Mouse (Mus musculus): ENCODE results near the gene Cmtm7. TPM values are rescaled to one million over a fixed set of nuclear protein-coding genes. Genes with fewer than 3 reads are reported as not detected.

Cmtm7 gene
- 64.6 and 75.0 TPM in 2 replicates for polyA plus RNA-seq (2014; fragmentation: Nextera tagmentation; extraction: Ambion mirVana)

- WGBS: under 1% methylated on average over 53 of the region's 54 CpGs
- peak; percentile 78 for ATAC-seq (replicated peaks; ENCODE audit: insufficient number of reproducible peaks, low FRiP score, low TSS enrichment, low read depth)
Measured at GRCm38 (mm10) chr9:114781526-114782212, at the start of gene Cmtm7. Gene Cmtm7, minus strand, starts transcription at chr9:114781856.

DNA sequence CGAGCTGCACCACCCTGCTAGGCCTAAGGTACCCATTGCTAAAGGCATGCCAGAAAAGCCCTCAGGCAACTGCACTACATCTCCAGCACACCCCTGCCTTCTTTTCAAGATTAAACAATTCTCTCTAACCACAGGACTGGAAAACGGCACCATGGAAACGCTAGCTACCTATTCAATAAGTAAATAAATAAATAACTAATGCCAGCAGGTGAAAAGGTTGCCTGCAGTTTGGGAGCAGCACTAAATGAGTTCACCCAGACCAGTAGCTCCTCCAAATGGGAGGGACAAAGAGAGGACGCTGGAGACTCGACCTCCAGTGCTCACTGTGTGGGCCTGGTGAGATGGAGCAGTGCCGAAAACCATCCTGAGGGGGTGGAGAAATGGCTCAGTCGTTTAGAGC lies 48.7 kb upstream of the Cmtm7 start:
- no peaks in the 10 kb centered on the region for H3K9me3 ChIP-seq (replicated peaks; ENCODE audit: control insufficient read depth, low read length)
- no peak overlapping the region for H3K4me2 ChIP-seq (ENCODE audit: low read depth, low read length)
- 48% methylated on average over 7 of the region's 7 CpGs for WGBS
- no peaks in the 10 kb centered on the region for H3K27me3 ChIP-seq (ENCODE audit: control insufficient read depth, insufficient read depth, low read length)
- H3K4me1 ChIP-seq (ENCODE audit: control insufficient read depth, insufficient read depth, low read length): no peaks in the 10 kb centered on the region
- ATAC-seq (replicated peaks; ENCODE audit: insufficient number of reproducible peaks, low FRiP score, low TSS enrichment, low read depth) (no peak), DNase-seq (ENCODE audit: low spot score) (no peak)
- H3K9ac ChIP-seq (replicated peaks; ENCODE audit: low read length): no peak overlapping the region
- no peak overlapping the region for H3K4me3 ChIP-seq (ENCODE audit: low read depth, low read length)
- no peaks in the 10 kb centered on the region for H3K36me3 ChIP-seq (replicated peaks; ENCODE audit: control insufficient read depth, insufficient read depth, low read depth, low read length)
- no peak overlapping the region for H3K27ac ChIP-seq (replicated peaks; ENCODE audit: low read depth, low read length)

More at GRCm38 (mm10) chr9:114781526-114782212, at the start of gene Cmtm7:
- peak within 1 kb of the TSS; percentile 96 for H3K4me2 ChIP-seq (ENCODE audit: low read depth, low read length)
- peak within 1 kb of the TSS; percentile 86 for H3K9ac ChIP-seq (replicated peaks; ENCODE audit: low read length)
- no peaks in the 10 kb centered on the region for H3K4me1 ChIP-seq (ENCODE audit: control insufficient read depth, insufficient read depth, low read length)
- peak; percentile 73 for DNase-seq (ENCODE audit: low spot score)
- no peaks in the 10 kb centered on the region for H3K36me3 ChIP-seq (replicated peaks; ENCODE audit: control insufficient read depth, insufficient read depth, low read depth, low read length)
- H3K4me3 ChIP-seq (ENCODE audit: low read depth, low read length): peak within 1 kb of the TSS; percentile 64
- peak within 1 kb of the TSS; percentile 61 for H3K27ac ChIP-seq (replicated peaks; ENCODE audit: low read depth, low read length)
- H3K9me3 ChIP-seq (replicated peaks; ENCODE audit: control insufficient read depth, low read length): no peaks in the 10 kb centered on the region
- no peaks in the 10 kb centered on the region for H3K27me3 ChIP-seq (ENCODE audit: control insufficient read depth, insufficient read depth, low read length)

GRCm38 (mm10) chr9:114829669-114830068 lies 48.0 kb upstream of the Cmtm7 start:
- Histone ChIP-seq H3K36me3 (replicated peaks; ENCODE audit: control insufficient read depth, insufficient read depth, low read depth, low read length) (no peaks in the 10 kb centered on the region), H3K4me1 (ENCODE audit: control insufficient read depth, insufficient read depth, low read length) (no peaks in the 10 kb centered on the region), H3K4me2 (ENCODE audit: low read depth, low read length) (no peak overlapping the region), H3K9me3 (replicated peaks; ENCODE audit: control insufficient read depth, low read length) (no peaks in the 10 kb centered on the region), H3K4me3 (ENCODE audit: low read depth, low read length) (no peak overlapping the region), H3K9ac (replicated peaks; ENCODE audit: low read length) (no peak overlapping the region), H3K27ac (replicated peaks; ENCODE audit: low read depth, low read length) (no peak overlapping the region), H3K27me3 (ENCODE audit: control insufficient read depth, insufficient read depth, low read length) (no peaks in the 10 kb centered on the region)
- DNase-seq (ENCODE audit: low spot score): no peak
- 92% methylated on average over 8 of the region's 8 CpGs for WGBS
- no peak for ATAC-seq (replicated peaks; ENCODE audit: insufficient number of reproducible peaks, low FRiP score, low TSS enrichment, low read depth)

- DNase-seq (ENCODE audit: low spot score) (no peak), ATAC-seq (replicated peaks; ENCODE audit: insufficient number of reproducible peaks, low FRiP score, low TSS enrichment, low read depth) (no peak)
- no peaks in the 10 kb centered on the region for H3K4me1 ChIP-seq (ENCODE audit: control insufficient read depth, insufficient read depth, low read length)
- no peak overlapping the region for H3K4me3 ChIP-seq (ENCODE audit: low read depth, low read length)
- no peaks in the 10 kb centered on the region for H3K9me3 ChIP-seq (replicated peaks; ENCODE audit: control insufficient read depth, low read length)
- H3K4me2 ChIP-seq (ENCODE audit: low read depth, low read length): no peak overlapping the region
- no peak overlapping the region for H3K9ac ChIP-seq (replicated peaks; ENCODE audit: low read length)
- no peaks in the 10 kb centered on the region for H3K36me3 ChIP-seq (replicated peaks; ENCODE audit: control insufficient read depth, insufficient read depth, low read depth, low read length)
- H3K27me3 ChIP-seq (ENCODE audit: control insufficient read depth, insufficient read depth, low read length): no peaks in the 10 kb centered on the region
- WGBS: 95% methylated on average over 6 of the region's 6 CpGs
- H3K27ac ChIP-seq (replicated peaks; ENCODE audit: low read depth, low read length): no peak overlapping the region
Measured at GRCm38 (mm10) chr9:114828377-114828776, 46.7 kb upstream of the Cmtm7 start.

- Histone ChIP-seq H3K9ac (replicated peaks; ENCODE audit: low read length) (no peak overlapping the region), H3K4me2 (ENCODE audit: low read depth, low read length) (no peak overlapping the region), H3K4me1 (ENCODE audit: control insufficient read depth, insufficient read depth, low read length) (no peaks in the 10 kb centered on the region), H3K27ac (replicated peaks; ENCODE audit: low read depth, low read length) (no peak overlapping the region), H3K9me3 (replicated peaks; ENCODE audit: control insufficient read depth, low read length) (no peaks in the 10 kb centered on the region), H3K27me3 (ENCODE audit: control insufficient read depth, insufficient read depth, low read length) (no peaks in the 10 kb centered on the region), H3K4me3 (ENCODE audit: low read depth, low read length) (no peak overlapping the region), H3K36me3 (replicated peaks; ENCODE audit: control insufficient read depth, insufficient read depth, low read depth, low read length) (no peaks in the 10 kb centered on the region)
- 51% methylated on average over 1 of the region's 1 CpGs for WGBS
- ATAC-seq (replicated peaks; ENCODE audit: insufficient number of reproducible peaks, low FRiP score, low TSS enrichment, low read depth) (no peak), DNase-seq (ENCODE audit: low spot score) (no peak)
Measured at GRCm38 (mm10) chr9:114827242-114827852, 45.7 kb upstream of the Cmtm7 start.

DNA sequence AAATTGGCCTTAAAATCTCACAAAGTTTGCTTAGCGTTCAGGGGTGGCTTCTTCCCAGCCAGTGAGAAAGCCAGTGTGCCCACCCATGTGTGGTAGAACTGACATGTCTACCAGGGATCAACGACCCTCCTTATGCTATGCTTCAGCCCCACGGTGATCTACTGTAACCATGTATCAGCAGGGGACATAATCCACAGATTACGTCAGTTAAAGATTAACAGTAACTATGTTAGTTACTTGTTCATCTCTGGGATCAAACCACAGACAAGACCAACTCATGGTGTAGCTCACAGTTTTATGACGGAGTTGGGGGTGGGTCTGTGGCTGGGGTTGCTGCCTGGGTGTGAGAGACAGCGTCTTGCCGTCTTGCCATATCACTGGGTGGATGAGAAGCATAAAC lies 42.5 kb upstream of the Cmtm7 start:
- H3K4me2 ChIP-seq (ENCODE audit: low read depth, low read length): no peak overlapping the region
- H3K4me3 ChIP-seq (ENCODE audit: low read depth, low read length): no peak overlapping the region
- WGBS: 95% methylated on average over 7 of the region's 7 CpGs
- H3K9ac ChIP-seq (replicated peaks; ENCODE audit: low read length): no peak overlapping the region
- H3K36me3 ChIP-seq (replicated peaks; ENCODE audit: control insufficient read depth, insufficient read depth, low read depth, low read length): no peaks in the 10 kb centered on the region
- no peak overlapping the region for H3K27ac ChIP-seq (replicated peaks; ENCODE audit: low read depth, low read length)
- no peak for ATAC-seq (replicated peaks; ENCODE audit: insufficient number of reproducible peaks, low FRiP score, low TSS enrichment, low read depth)
- H3K27me3 ChIP-seq (ENCODE audit: control insufficient read depth, insufficient read depth, low read length): no peaks in the 10 kb centered on the region
- no peak for DNase-seq (ENCODE audit: low spot score)
- no peaks in the 10 kb centered on the region for H3K9me3 ChIP-seq (replicated peaks; ENCODE audit: control insufficient read depth, low read length)
- no peaks in the 10 kb centered on the region for H3K4me1 ChIP-seq (ENCODE audit: control insufficient read depth, insufficient read depth, low read length)

- H3K27ac ChIP-seq (replicated peaks; ENCODE audit: low read depth, low read length): no peak overlapping the region
- DNase-seq (ENCODE audit: low spot score): no peak
- no peak overlapping the region for H3K4me3 ChIP-seq (ENCODE audit: low read depth, low read length)
- H3K4me2 ChIP-seq (ENCODE audit: low read depth, low read length): no peak overlapping the region
- H3K9ac ChIP-seq (replicated peaks; ENCODE audit: low read length): no peak overlapping the region
- no peaks in the 10 kb centered on the region for H3K9me3 ChIP-seq (replicated peaks; ENCODE audit: control insufficient read depth, low read length)
- no peaks in the 10 kb centered on the region for H3K27me3 ChIP-seq (ENCODE audit: control insufficient read depth, insufficient read depth, low read length)
- H3K36me3 ChIP-seq (replicated peaks; ENCODE audit: control insufficient read depth, insufficient read depth, low read depth, low read length): no peaks in the 10 kb centered on the region
- H3K4me1 ChIP-seq (ENCODE audit: control insufficient read depth, insufficient read depth, low read length): no peaks in the 10 kb centered on the region
- ATAC-seq (replicated peaks; ENCODE audit: insufficient number of reproducible peaks, low FRiP score, low TSS enrichment, low read depth): no peak
- 88% methylated on average over 15 of the region's 15 CpGs for WGBS
Measured at GRCm38 (mm10) chr9:114821548-114822289, 40.1 kb upstream of the Cmtm7 start.

DNA sequence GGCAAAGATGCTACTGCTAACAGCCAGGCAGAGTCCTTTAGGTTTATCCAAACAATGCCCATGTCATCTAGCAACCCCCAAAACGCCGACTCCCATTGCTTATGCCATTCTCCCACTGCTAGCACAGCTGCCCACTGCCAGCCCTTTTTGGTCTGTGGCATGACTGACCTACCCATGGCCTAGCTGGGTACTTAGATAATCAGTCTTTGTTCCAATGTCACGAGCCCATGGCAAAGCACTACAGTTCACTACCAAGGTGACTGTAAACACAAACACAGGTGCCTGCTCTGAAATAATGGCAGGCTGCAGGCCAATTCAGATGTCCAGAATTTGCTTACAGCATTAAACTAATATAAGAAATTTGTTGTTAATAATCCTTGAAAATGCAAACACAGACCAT lies 37.3 kb upstream of the Cmtm7 start:
- Histone ChIP-seq H3K27ac (replicated peaks; ENCODE audit: low read depth, low read length) (no peak overlapping the region), H3K9ac (replicated peaks; ENCODE audit: low read length) (no peak overlapping the region), H3K4me2 (ENCODE audit: low read depth, low read length) (no peak overlapping the region), H3K4me3 (ENCODE audit: low read depth, low read length) (no peak overlapping the region), H3K9me3 (replicated peaks; ENCODE audit: control insufficient read depth, low read length) (no peaks in the 10 kb centered on the region), H3K36me3 (replicated peaks; ENCODE audit: control insufficient read depth, insufficient read depth, low read depth, low read length) (no peaks in the 10 kb centered on the region), H3K27me3 (ENCODE audit: control insufficient read depth, insufficient read depth, low read length) (no peaks in the 10 kb centered on the region), H3K4me1 (ENCODE audit: control insufficient read depth, insufficient read depth, low read length) (no peaks in the 10 kb centered on the region)
- DNase-seq (ENCODE audit: low spot score) (no peak), ATAC-seq (replicated peaks; ENCODE audit: insufficient number of reproducible peaks, low FRiP score, low TSS enrichment, low read depth) (no peak)
- WGBS: 78% methylated on average over 3 of the region's 3 CpGs

Data from embryonic facial prominence, embryonic 11.5 days (tissue).